Mouse (Mus musculus): ENCODE data around the gene Il17rd. TPM values are rescaled to one million over a fixed set of nuclear protein-coding genes. Genes with fewer than 3 reads are reported as not detected.

Gene Il17rd
- total RNA-seq (2023) = 0.09 and 0.16 TPM in 2 replicates

GRCm38 (mm10) chr14:27038783-27039182 is at the start of gene Il17rd:
Gene Il17rd (plus strand): TSS chr14:27038941.

GRCm38 (mm10) chr14:26994211-26994741 is 44.5 kb upstream of the Il17rd start, which contains the start of gene Hesx1:
Gene Hesx1 (plus strand): TSS chr14:26994416.

DNA sequence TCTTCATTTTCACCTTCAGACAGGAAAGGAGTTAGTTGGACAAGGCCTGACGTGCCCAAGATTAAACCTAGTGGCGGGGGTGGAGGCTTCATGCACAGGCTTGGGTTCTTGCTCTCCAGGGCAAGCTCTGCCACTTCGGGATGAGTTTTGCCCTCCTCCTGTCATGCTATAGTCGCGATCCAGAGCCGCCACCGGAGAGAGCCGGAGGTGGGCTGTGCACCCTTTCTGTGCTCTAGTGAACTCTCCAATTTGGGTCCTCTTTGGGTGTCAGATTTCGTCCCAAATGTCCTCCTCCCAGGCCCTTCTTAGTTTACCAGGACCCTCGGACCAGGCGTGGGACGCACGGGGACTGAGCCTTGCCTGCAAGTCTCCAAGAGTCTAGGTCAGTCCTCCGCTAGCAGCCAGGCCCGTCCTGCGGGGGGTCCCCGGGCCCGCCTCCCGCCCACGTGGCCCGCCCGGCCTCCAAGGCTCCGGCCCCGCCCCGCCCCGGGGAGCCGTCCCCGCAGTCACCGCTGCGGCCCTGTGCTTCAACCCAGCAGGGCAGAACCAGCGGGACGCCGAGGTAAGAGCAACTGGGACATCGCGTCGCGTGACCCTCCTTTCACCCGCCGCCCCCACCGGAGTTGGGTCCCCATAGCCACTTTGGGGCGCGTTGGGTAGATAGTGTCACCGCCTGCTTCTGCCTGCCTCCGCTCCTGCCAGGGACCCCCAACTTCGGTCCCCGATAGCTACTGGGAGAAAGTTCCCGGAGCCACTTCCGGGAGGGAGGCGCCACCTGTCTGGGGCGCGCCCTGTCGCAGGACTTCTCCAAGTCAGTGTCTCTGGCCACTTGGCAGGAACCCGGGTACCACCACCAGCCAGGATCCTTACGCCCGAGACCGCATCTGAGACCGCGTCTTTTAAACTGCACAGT is 75.9 kb downstream of the Il17rd start, which contains the start of gene Arhgef3:
Gene Arhgef3, plus strand, starts transcription at position 538 of the 913 bp plus-strand sequence.

Other genes starting within 250 kb of the Il17rd start
- not detected in 2 replicates for gene Asb14, start 144.4 kb upstream of the Il17rd start, total RNA-seq (2023)
- 23.5 and 27.9 TPM in 2 replicates for gene Appl1, start 67.7 kb upstream of the Il17rd start, total RNA-seq (2023)
- gene Hesx1, start 44.5 kb upstream of the Il17rd start, total RNA-seq (2023) = not detected in 2 replicates
- gene Arhgef3, start 76.0 kb downstream of the Il17rd start, total RNA-seq (2023) = 223 and 240 TPM in 2 replicates